Mouse (Mus musculus): ENCODE measurements around the gene Rln1.

Rln1 gene

GRCm38 (mm10) chr19:29361468-29362130, 27.1 kb upstream of the Rln1 start:
- DNase-seq (ENCODE audit: low read depth, low spot score) = peak; percentile 89

- no peak for DNase-seq (ENCODE audit: low read depth, low spot score)
These were observed 25.8 kb upstream of the Rln1 start for GRCm38 (mm10) chr19:29360251-29360650.

- no peak for DNase-seq (ENCODE audit: low read depth, low spot score)
These were observed 21.8 kb upstream of the Rln1 start for GRCm38 (mm10) chr19:29356281-29356680.

GRCm38 (mm10) chr19:29354895-29355877, 20.7 kb upstream of the Rln1 start:
- peak; percentile 84 for DNase-seq (ENCODE audit: low read depth, low spot score)

- DNase-seq (ENCODE audit: low read depth, low spot score) = peak; percentile 62
These were observed 16.5 kb upstream of the Rln1 start for GRCm38 (mm10) chr19:29350991-29351390.

GRCm38 (mm10) chr19:29345636-29346035, 11.2 kb upstream of the Rln1 start:
- DNase-seq (ENCODE audit: low read depth, low spot score) = no peak

- DNase-seq (ENCODE audit: low read depth, low spot score) = no peak
These were observed 10.4 kb upstream of the Rln1 start for GRCm38 (mm10) chr19:29344868-29345267.

GRCm38 (mm10) chr19:29342281-29342680, 7.8 kb upstream of the Rln1 start:
- DNase-seq (ENCODE audit: low read depth, low spot score) = no peak

- no peak for DNase-seq (ENCODE audit: low read depth, low spot score)
These were observed 6.6 kb upstream of the Rln1 start for GRCm38 (mm10) chr19:29341029-29341428.

GRCm38 (mm10) chr19:29336624-29337023, 2.2 kb upstream of the Rln1 start:
- DNase-seq (ENCODE audit: low read depth, low spot score) = no peak

- peak; percentile 49 for DNase-seq (ENCODE audit: low read depth, low spot score)
These were observed 7.5 kb downstream of the Rln1 start for GRCm38 (mm10) chr19:29326822-29327552.

GRCm38 (mm10) chr19:29326396-29326795, 8.1 kb downstream of the Rln1 start:
- DNase-seq (ENCODE audit: low read depth, low spot score) = no peak

- DNase-seq (ENCODE audit: low read depth, low spot score) = no peak
These were observed 8.7 kb downstream of the Rln1 start for GRCm38 (mm10) chr19:29325852-29326180.

GRCm38 (mm10) chr19:29325053-29325851, 9.2 kb downstream of the Rln1 start, which contains the start of gene Insl6:
Gene Insl6, minus strand, starts transcription at chr19:29325356.
- peak; percentile 60 for DNase-seq (ENCODE audit: low read depth, low spot score)

GRCm38 (mm10) chr19:29323416-29324049, 10.9 kb downstream of the Rln1 start:
- DNase-seq (ENCODE audit: low read depth, low spot score) = no peak

- no peak for DNase-seq (ENCODE audit: low read depth, low spot score)
These were observed 21.8 kb downstream of the Rln1 start for GRCm38 (mm10) chr19:29312661-29313060.

- no peak for DNase-seq (ENCODE audit: low read depth, low spot score)
These were observed 22.7 kb downstream of the Rln1 start for GRCm38 (mm10) chr19:29311791-29312190.

GRCm38 (mm10) chr19:29308832-29309231, 25.6 kb downstream of the Rln1 start:
- no peak for DNase-seq (ENCODE audit: low read depth, low spot score)

- no peak for DNase-seq (ENCODE audit: low read depth, low spot score)
These were observed 32.4 kb downstream of the Rln1 start for GRCm38 (mm10) chr19:29302119-29302518.

- DNase-seq (ENCODE audit: low read depth, low spot score) = no peak
These were observed 33.6 kb downstream of the Rln1 start for GRCm38 (mm10) chr19:29300919-29301318.

GRCm38 (mm10) chr19:29297366-29297765, 37.1 kb downstream of the Rln1 start:
- DNase-seq (ENCODE audit: low read depth, low spot score) = no peak
